ENCODE assay signal across 7 mouse cellular contexts in genomic region chr2:180255701-180256100, GRCm38 (mm10). TPM values are rescaled to one million over a fixed set of nuclear protein-coding genes. Genes with fewer than 3 reads are reported as not detected.
DNase-seq lines count a peak whose midpoint lies in the region; ATAC-seq lines count a peak whose summit lies in the region.

No protein-coding gene starts in this region.

- H3K9ac ChIP-seq in hindbrain, embryonic 11.5 days (ENCODE audit: low read depth, low read length) = no peak overlapping the region
- H3K9ac ChIP-seq in liver, embryonic 13.5 days = peak overlapping the region; percentile 78; the same call in 1 of the 2 replicates

- no peaks in the 10 kb centered on the region for H3K36me3 ChIP-seq in hindbrain, embryonic 11.5 days (ENCODE audit: control insufficient read depth, insufficient read depth, low read length)
- peaks cover 29% of the 10 kb centered on the region for H3K36me3 ChIP-seq in liver, embryonic 13.5 days

- no peaks in the 10 kb centered on the region for H3K9me3 ChIP-seq in hindbrain, embryonic 11.5 days (ENCODE audit: control insufficient read depth, low read length)
- H3K9me3 ChIP-seq in liver, embryonic 13.5 days (replicated peaks) = no peaks in the 10 kb centered on the region

- H3K4me1 ChIP-seq in hindbrain, embryonic 11.5 days (replicated peaks; ENCODE audit: control insufficient read depth, insufficient read depth, low read length) = no peaks in the 10 kb centered on the region; the same call in 1 of the 2 replicates
- H3K4me1 ChIP-seq in liver, embryonic 13.5 days (replicated peaks) = peaks cover 38% of the 10 kb centered on the region

- 94% methylated on average over 9 of the region's 9 CpGs for WGBS in hindbrain, embryonic 11.5 days
- WGBS in liver, embryonic 13.5 days (ENCODE audit: insufficient replicate concordance) = 66% methylated on average over 9 of the region's 9 CpGs

- no peak overlapping the region for H3K27ac ChIP-seq in hindbrain, embryonic 11.5 days (ENCODE audit: low read depth, low read length)
- H3K27ac ChIP-seq in liver, embryonic 13.5 days = peak overlapping the region; percentile 84

- DNase-seq in 416B (ENCODE audit: low read depth) (peak; percentile 95), ES-CJ7 (ENCODE audit: low read depth, low spot score) (peak; percentile 63)
- no peak for DNase-seq in hindbrain, embryonic 11.5 days (ENCODE audit: low spot score)
- DNase-seq in liver, embryonic 13.5 days = no peak
- DNase-seq in cerebellum, adult 9-10 months = no peak
- DNase-seq in urinary bladder, postnatal 25 days (ENCODE audit: low spot score) = no peak

- H3K4me2 ChIP-seq in hindbrain, embryonic 11.5 days (replicated peaks; ENCODE audit: low read depth, low read length) = peak overlapping the region; percentile 49; the same call in 1 of the 2 replicates
- H3K4me2 ChIP-seq in liver, embryonic 13.5 days = peak overlapping the region; percentile 96

- no peaks in the 10 kb centered on the region for H3K27me3 ChIP-seq in hindbrain, embryonic 11.5 days (ENCODE audit: control insufficient read depth, insufficient read depth, low read length)
- H3K27me3 ChIP-seq in liver, embryonic 13.5 days = no peaks in the 10 kb centered on the region

- ATAC-seq in hindbrain, embryonic 11.5 days (ENCODE audit: low FRiP score) = no peak
- no peak for ATAC-seq in liver, embryonic 13.5 days (ENCODE audit: low read depth)
- no peak for ATAC-seq in megakaryocyte progenitor cell, adult 5-6 weeks (replicated peaks; ENCODE audit: poor library complexity)

- H3K4me3 ChIP-seq in hindbrain, embryonic 11.5 days (ENCODE audit: low read depth, low read length) = peak overlapping the region; percentile 92; the same call in 1 of the 2 replicates
- peak overlapping the region; percentile 93 for H3K4me3 ChIP-seq in liver, embryonic 13.5 days (replicated peaks)

RNA-seq across cellular contexts. Expression of gene Rps21, which starts 1.5 kb away (rescaled TPM):
- 432 and 442 TPM in 2 replicates for polyA plus RNA-seq in hindbrain, embryonic 11.5 days (2014; fragmentation: Nextera tagmentation; extraction: Ambion mirVana)
- polyA plus RNA-seq in liver, embryonic 13.5 days (2015; fragmentation: Nextera tagmentation; extraction: Ambion mirVana) = 525 and 552 TPM in 2 replicates
- total RNA-seq in megakaryocyte progenitor cell, adult 5-6 weeks (2015) = 1,700 and 1,787 TPM in 2 replicates
- total RNA-seq in megakaryocyte progenitor cell, adult 5-6 weeks (2017) = 2,626 and 3,717 TPM in 2 replicates

RNA-seq across cellular contexts. Expression of gene Cables2, which starts 17.6 kb away (rescaled TPM):
- 14.0 and 16.8 TPM in 2 replicates for polyA plus RNA-seq in hindbrain, embryonic 11.5 days (2014; fragmentation: Nextera tagmentation; extraction: Ambion mirVana)
- 4.2 and 4.4 TPM in 2 replicates for polyA plus RNA-seq in liver, embryonic 13.5 days (2015; fragmentation: Nextera tagmentation; extraction: Ambion mirVana)
- 12.6 and 15.1 TPM in 2 replicates for total RNA-seq in megakaryocyte progenitor cell, adult 5-6 weeks (2015)
- total RNA-seq in megakaryocyte progenitor cell, adult 5-6 weeks (2017) = 9.9 and 12.7 TPM in 2 replicates

RNA-seq across cellular contexts. Expression of gene Lama5, which starts 30.0 kb away (rescaled TPM):
- polyA plus RNA-seq in hindbrain, embryonic 11.5 days (2014; fragmentation: Nextera tagmentation; extraction: Ambion mirVana) = 3.3 and 4.4 TPM in 2 replicates
- 1.5 and 1.9 TPM in 2 replicates for polyA plus RNA-seq in liver, embryonic 13.5 days (2015; fragmentation: Nextera tagmentation; extraction: Ambion mirVana)
- total RNA-seq in megakaryocyte progenitor cell, adult 5-6 weeks (2015) = 0.07 and 2.1 TPM in 2 replicates
- 0.03 and 0.08 TPM in 2 replicates for total RNA-seq in megakaryocyte progenitor cell, adult 5-6 weeks (2017)

RNA-seq across cellular contexts. Expression of gene Rbbp8nl, which starts 34.0 kb away (rescaled TPM):
- 0.08 TPM in 1 of 2 replicates, not detected in the other for polyA plus RNA-seq in hindbrain, embryonic 11.5 days (2014; fragmentation: Nextera tagmentation; extraction: Ambion mirVana)
- polyA plus RNA-seq in liver, embryonic 13.5 days (2015; fragmentation: Nextera tagmentation; extraction: Ambion mirVana) = not detected in 2 replicates
- total RNA-seq in megakaryocyte progenitor cell, adult 5-6 weeks (2015) = not detected in 2 replicates
- not detected in 2 replicates for total RNA-seq in megakaryocyte progenitor cell, adult 5-6 weeks (2017)

Comparison
In these comparisons a context has a peak if more than half of its experiments do, and no peak if none do; other contexts are left out.
1. DNase-seq: peak in 416B (single experiment) and ES-CJ7 (single experiment); none in hindbrain, embryonic 11.5 days (single experiment), liver, embryonic 13.5 days (single experiment), cerebellum, adult 9-10 months (single experiment) and urinary bladder, postnatal 25 days (single experiment).